Mouse (Mus musculus) B cell, adult 62 days (primary cell): Measurements from ENCODE around the gene Cyp26c1. TPM values are rescaled to one million over a fixed set of nuclear protein-coding genes. Genes with fewer than 3 reads are reported as not detected.

Experiments
- total RNA-seq: library from RNA; stranded (reverse); gene quantifications from 4 replicates; pipeline ENCODE4 v1.2.4, GENCODE M21; 2023

The Cyp26c1 gene
- 0.31 to 1.0 TPM (median 0.55 TPM) in 3 of 4 replicates, not detected in the other for total RNA-seq

GRCm38 (mm10) chr19:37685281-37685680 lies at the start of gene Cyp26c1:
TSS of gene Cyp26c1 (plus strand) at chr19:37685581.

GRCm38 (mm10) chr19:37697651-37698272 lies 12.4 kb downstream of the Cyp26c1 start, which contains the start of gene Cyp26a1:
TSS of gene Cyp26a1 (plus strand) at chr19:37697798.

Other genes starting within 250 kb of the Cyp26c1 start
- gene Exoc6, start 135.2 kb upstream of the Cyp26c1 start, total RNA-seq, result 44.7 to 49.1 TPM (median 48.0 TPM) in 4 replicates
- 0.98 TPM in 1 of 4 replicates, not detected in the others for gene Cyp26a1, start 12.2 kb downstream of the Cyp26c1 start, total RNA-seq